Mouse (Mus musculus) kidney, embryonic 14.5 days (tissue): ENCODE data around the gene Chn1. TPM values are rescaled to one million over a fixed set of nuclear protein-coding genes. Genes with fewer than 3 reads are reported as not detected.

Experiments used
- ATAC-seq: fragments of 200-750 bp; cut with Nextera tagmentation; 2 replicates; pipeline ENCODE4 v1.8.0; 2017; ENCODE audit warnings: moderate number of reproducible peaks, mild to moderate bottlenecking, moderate TSS enrichment, moderate library complexity; ENCODE audit not compliant: low FRiP score, low TSS enrichment
- H3K27ac ChIP-seq: fragments of 300-500 bp; sonication (generic); 2 replicates; pipeline ENCODE4 v1.5.1; 2014; ENCODE audit warnings: low read depth, mild to moderate bottlenecking, low read length, moderate library complexity, mixed read lengths
- H3K27me3 ChIP-seq: fragments of 300-500 bp; sonication (generic); 2 replicates; pipeline ENCODE4 v1.6.1; 2014; ENCODE audit warnings: mild to moderate bottlenecking, low read length; ENCODE audit not compliant: control insufficient read depth, insufficient read depth
- H3K36me3 ChIP-seq: fragments of 300-500 bp; sonication (generic); 2 replicates; pipeline ENCODE4 v1.6.1; 2014; ENCODE audit warnings: low read length, mixed read lengths; ENCODE audit not compliant: control insufficient read depth, insufficient read depth
- H3K4me1 ChIP-seq: fragments of 300-500 bp; sonication (generic); 2 replicates; pipeline ENCODE4 v1.6.1; 2014; ENCODE audit warnings: low read length, mixed read lengths; ENCODE audit not compliant: control insufficient read depth, insufficient read depth
- H3K4me2 ChIP-seq: fragments of 300-500 bp; sonication (generic); replicated peaks from 2 replicates; pipeline ENCODE4 v1.6.1; 2014; ENCODE audit warnings: low read depth, mild to moderate bottlenecking, low read length
- H3K4me3 ChIP-seq: fragments of 300-500 bp; sonication (generic); 2 replicates; pipeline ENCODE4 v1.5.1; 2014; ENCODE audit warnings: mild to moderate bottlenecking, low read length
- H3K9ac ChIP-seq: fragments of 300-500 bp; sonication (generic); 2 replicates; pipeline ENCODE4 v1.6.1; 2014; ENCODE audit warnings: low read depth, mild to moderate bottlenecking, low read length, moderate library complexity
- H3K9me3 ChIP-seq: fragments of 300-500 bp; sonication (generic); 2 replicates; pipeline ENCODE4 v1.6.1; 2016; ENCODE audit warnings: low read length; ENCODE audit not compliant: control insufficient read depth
- WGBS: fragments of 180-500 bp; shearing (Covaris S2); extraction: QIAGEN DNeasy Blood & Tissue Kit; methylation state at CpG from one replicate; pipeline ENCODE4 v1.1.7; 2014; 5-methylcytosine and 5-hydroxymethylcytosine counted together
- polyA plus RNA-seq: library from polyadenylated mRNA; unstranded; fragments of >200 nt; fragmentation: Nextera tagmentation; extraction: Ambion mirVana; gene quantifications from 2 replicates; pipeline ENCODE4 v1.2.1, GENCODE M21; 2014

Chn1 gene
- polyA plus RNA-seq, 1 experiment from 2014 or later = 19.1 TPM

GRCm38 (mm10) chr2:73782371-73782905 lies 7.3 kb upstream of the Chn1 start:
- Histone ChIP-seq H3K27ac (no peak overlapping the region), H3K27me3 (peaks cover 4% of the 10 kb centered on the region; the same call in 1 of the 2 replicates), H3K9ac (no peak overlapping the region), H3K4me3 (no peak overlapping the region), H3K4me2 (no peak overlapping the region), H3K36me3 (no peaks in the 10 kb centered on the region), H3K4me1 (no peaks in the 10 kb centered on the region), H3K9me3 (peaks cover 4% of the 10 kb centered on the region; the same call in 1 of the 2 replicates)
- WGBS = 52% methylated on average over 9 of the region's 9 CpGs
- no peak for ATAC-seq

GRCm38 (mm10) chr2:73780321-73781010 lies 5.3 kb upstream of the Chn1 start:
- H3K27ac ChIP-seq = no peak overlapping the region
- no peak for ATAC-seq
- peaks cover 4% of the 10 kb centered on the region; the same call in 1 of the 2 replicates for H3K9me3 ChIP-seq
- no peak overlapping the region for H3K4me3 ChIP-seq
- no peaks in the 10 kb centered on the region for H3K4me1 ChIP-seq
- WGBS = 87% methylated on average over 14 of the region's 14 CpGs
- H3K9ac ChIP-seq = no peak overlapping the region
- peaks cover 8% of the 10 kb centered on the region; the same call in 1 of the 2 replicates for H3K27me3 ChIP-seq
- H3K36me3 ChIP-seq = no peaks in the 10 kb centered on the region
- H3K4me2 ChIP-seq = no peak overlapping the region

GRCm38 (mm10) chr2:73779796-73780195 lies 4.7 kb upstream of the Chn1 start:
- no peak overlapping the region for H3K4me2 ChIP-seq
- H3K27me3 ChIP-seq = peaks cover 8% of the 10 kb centered on the region; the same call in 1 of the 2 replicates
- no peak overlapping the region for H3K4me3 ChIP-seq
- H3K36me3 ChIP-seq = no peaks in the 10 kb centered on the region
- 62% methylated on average over 7 of the region's 7 CpGs for WGBS
- ATAC-seq = no peak
- no peak overlapping the region for H3K9ac ChIP-seq
- H3K27ac ChIP-seq = no peak overlapping the region
- no peaks in the 10 kb centered on the region for H3K4me1 ChIP-seq
- peaks cover 4% of the 10 kb centered on the region; the same call in 1 of the 2 replicates for H3K9me3 ChIP-seq

DNA sequence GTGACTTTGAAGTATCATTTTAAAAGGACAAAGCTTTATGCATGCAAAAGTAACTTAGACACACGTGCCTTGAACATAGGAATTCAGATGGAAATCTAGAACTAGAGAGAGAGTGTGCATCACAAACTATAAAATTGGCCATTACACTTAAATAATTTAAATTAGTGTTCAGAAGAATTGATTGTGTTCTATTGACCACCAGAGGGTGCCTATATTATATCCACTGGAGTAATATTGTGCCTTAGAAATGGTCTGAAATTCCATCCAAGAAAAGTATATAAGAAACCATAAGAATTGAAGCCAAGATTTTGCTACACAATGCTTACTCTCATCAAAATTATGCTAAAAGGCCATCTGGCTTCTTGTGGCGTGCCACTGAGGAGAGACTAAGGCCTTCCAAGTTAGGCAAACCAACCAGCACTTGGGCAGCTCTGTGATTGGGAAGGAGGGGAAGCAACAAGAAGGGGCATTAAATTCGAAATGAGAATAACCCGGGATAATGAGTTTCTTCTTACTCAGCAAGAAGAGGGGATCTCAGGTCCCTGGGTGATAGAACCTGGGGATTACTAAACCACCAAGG lies 4.0 kb upstream of the Chn1 start:
- H3K36me3 ChIP-seq = no peaks in the 10 kb centered on the region
- no peak for ATAC-seq
- no peak overlapping the region for H3K4me2 ChIP-seq
- no peak overlapping the region for H3K9ac ChIP-seq
- H3K9me3 ChIP-seq = no peaks in the 10 kb centered on the region
- H3K27ac ChIP-seq = no peak overlapping the region
- 78% methylated on average over 4 of the region's 4 CpGs for WGBS
- H3K4me3 ChIP-seq = no peak overlapping the region
- H3K27me3 ChIP-seq = peaks cover 8% of the 10 kb centered on the region; the same call in 1 of the 2 replicates
- no peaks in the 10 kb centered on the region for H3K4me1 ChIP-seq

DNA sequence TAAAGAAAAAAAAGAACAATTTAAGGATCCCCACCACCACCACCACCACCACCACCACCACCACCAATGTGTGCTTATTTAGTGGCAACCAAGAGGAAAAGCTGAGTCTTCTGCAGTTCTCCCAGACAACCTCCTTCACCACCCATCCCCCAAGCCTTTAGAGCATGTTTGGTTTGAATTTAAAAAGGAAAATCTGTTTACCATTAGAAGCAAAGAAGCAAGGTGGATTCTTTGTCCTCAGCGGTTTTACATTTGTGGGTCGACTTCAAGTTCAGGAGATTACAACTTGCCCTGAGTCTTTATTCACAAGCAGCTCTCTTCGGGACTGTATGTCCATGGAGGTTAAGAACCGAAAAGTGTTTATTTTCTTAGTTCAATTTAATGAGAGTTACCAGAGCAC lies 1.8 kb upstream of the Chn1 start:
- Histone ChIP-seq H3K27me3 (peaks cover 8% of the 10 kb centered on the region; the same call in 1 of the 2 replicates), H3K4me2 (no peak overlapping the region), H3K27ac (no peak overlapping the region), H3K9ac (no peak overlapping the region), H3K36me3 (no peaks in the 10 kb centered on the region), H3K4me3 (no peak overlapping the region), H3K9me3 (no peaks in the 10 kb centered on the region), H3K4me1 (no peaks in the 10 kb centered on the region)
- WGBS = 43% methylated on average over 4 of the region's 4 CpGs
- no peak for ATAC-seq

DNA sequence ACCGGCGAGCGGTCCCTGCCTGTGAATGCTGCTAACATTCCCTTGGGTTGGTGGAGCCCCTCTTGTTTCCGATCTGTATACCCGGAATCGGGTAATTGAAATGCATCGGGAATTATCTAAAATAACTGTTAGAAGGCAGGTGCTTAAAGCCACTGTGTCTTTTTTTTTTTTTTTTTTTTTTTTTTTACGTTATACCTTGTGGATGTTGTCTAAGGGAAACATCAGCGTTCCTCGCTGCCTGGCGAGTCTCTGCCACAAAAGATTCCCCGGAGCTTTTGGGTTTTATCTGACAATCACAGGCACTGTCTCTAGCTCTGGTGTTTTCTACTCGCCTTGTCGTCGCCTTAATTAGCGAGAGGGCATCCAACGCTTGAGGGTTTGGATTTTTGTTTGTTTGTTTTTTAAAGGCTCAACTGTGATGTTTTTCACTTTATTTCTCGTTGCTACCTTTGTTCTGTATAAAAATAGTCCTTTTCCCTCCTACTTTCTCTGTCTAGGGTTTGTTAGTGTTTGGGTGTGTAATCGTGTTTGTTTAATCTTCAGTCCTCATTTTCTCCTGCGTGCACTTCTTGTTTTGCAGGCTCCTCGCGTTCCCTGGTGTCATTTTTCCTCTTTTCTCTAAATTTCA lies 651 bp upstream of the Chn1 start:
- Histone ChIP-seq H3K9me3 (no peaks in the 10 kb centered on the region), H3K9ac (peak overlapping the region; percentile 89; the same call in 1 of the 2 replicates), H3K27me3 (peaks cover 8% of the 10 kb centered on the region; the same call in 1 of the 2 replicates), H3K4me3 (peak overlapping the region; percentile 72), H3K36me3 (no peaks in the 10 kb centered on the region), H3K4me2 (peak overlapping the region; percentile 79), H3K27ac (no peak overlapping the region), H3K4me1 (no peaks in the 10 kb centered on the region)
- ATAC-seq = no peak
- under 1% methylated on average over 22 of the region's 22 CpGs for WGBS

DNA sequence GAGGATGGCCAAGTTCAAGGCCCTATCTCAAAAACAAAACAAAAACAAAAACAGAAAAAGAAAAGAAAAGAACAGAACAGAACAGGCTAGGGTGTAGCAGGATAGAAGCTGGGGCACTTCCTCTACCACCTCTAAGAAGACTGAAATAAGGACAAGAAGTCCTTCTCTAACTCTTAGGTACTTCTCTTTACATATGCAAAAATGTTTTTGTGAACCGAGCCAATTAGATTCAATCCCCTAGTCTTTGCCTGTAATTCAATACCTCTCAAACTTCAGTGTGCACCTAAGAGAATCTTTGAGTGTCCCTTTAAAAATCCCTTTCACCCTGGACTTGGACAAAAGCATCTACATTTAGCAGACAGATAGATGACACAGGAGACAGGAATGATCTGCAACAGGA lies 2.2 kb downstream of the Chn1 start:
- Histone ChIP-seq H3K36me3 (no peaks in the 10 kb centered on the region), H3K9me3 (no peaks in the 10 kb centered on the region), H3K27ac (no peak overlapping the region), H3K4me3 (no peak overlapping the region), H3K9ac (no peak overlapping the region), H3K4me2 (no peak overlapping the region), H3K4me1 (no peaks in the 10 kb centered on the region), H3K27me3 (peaks cover 8% of the 10 kb centered on the region; the same call in 1 of the 2 replicates)
- ATAC-seq = no peak
- 30% methylated on average over 1 of the region's 1 CpGs for WGBS

DNA sequence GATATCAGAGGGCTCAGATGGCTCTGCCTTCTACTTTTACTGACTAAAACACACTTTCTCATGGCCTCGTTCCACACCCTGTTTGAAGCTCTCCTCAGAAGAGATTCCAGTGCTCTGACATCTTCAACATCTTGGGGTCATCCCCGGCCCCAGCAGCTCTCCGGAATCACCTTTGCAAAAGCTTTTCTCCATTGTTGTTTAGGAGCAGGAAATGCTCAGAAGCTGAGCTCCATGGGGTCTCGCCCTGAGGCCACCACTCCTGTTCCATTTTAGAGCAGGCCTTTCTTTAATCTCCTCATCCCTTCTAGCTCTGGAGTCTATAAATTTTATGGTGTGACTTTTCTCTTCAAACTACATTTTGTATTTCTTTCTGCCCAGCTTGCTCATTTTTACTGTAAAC lies 6.5 kb downstream of the Chn1 start:
- 73% methylated on average over 4 of the region's 4 CpGs for whole genome bisulfite sequencing
- Histone ChIP-seq H3K9ac (no peak overlapping the region), H3K9me3 (no peaks in the 10 kb centered on the region), H3K36me3 (no peaks in the 10 kb centered on the region), H3K4me1 (no peaks in the 10 kb centered on the region), H3K4me2 (no peak overlapping the region), H3K27ac (no peak overlapping the region), H3K4me3 (no peak overlapping the region), H3K27me3 (no peaks in the 10 kb centered on the region)
- no peak for ATAC-seq

DNA sequence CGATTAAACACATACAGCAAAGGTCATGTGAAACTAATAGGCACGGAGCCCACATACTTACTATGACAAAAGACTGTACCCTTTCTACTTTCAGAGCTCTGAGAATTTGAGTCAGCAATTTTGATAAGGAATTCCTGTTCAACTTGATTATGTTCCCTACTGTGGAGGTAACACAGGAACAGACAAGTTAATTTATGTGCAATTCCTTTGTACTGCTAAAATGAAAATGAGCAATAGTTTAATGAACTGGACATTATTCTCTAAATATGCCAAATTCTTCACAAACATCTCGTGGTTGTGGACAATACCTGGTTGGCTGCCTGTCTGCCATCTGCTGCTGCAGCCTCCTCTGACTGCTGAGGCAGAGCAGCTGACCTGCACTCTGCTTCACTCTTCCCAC lies 11.6 kb downstream of the Chn1 start:
- H3K4me3 ChIP-seq = no peak overlapping the region
- no peaks in the 10 kb centered on the region for H3K27me3 ChIP-seq
- no peak overlapping the region; the same call in 1 of the 2 replicates for H3K9ac ChIP-seq
- no peaks in the 10 kb centered on the region for H3K36me3 ChIP-seq
- H3K27ac ChIP-seq = no peak overlapping the region
- no peaks in the 10 kb centered on the region for H3K4me1 ChIP-seq
- no peak overlapping the region for H3K4me2 ChIP-seq
- WGBS = 67% methylated on average over 3 of the region's 3 CpGs
- no peak for ATAC-seq
- no peaks in the 10 kb centered on the region for H3K9me3 ChIP-seq
